Mouse (Mus musculus): ENCODE measurements around the gene Spo11. TPM values are rescaled to one million over a fixed set of nuclear protein-coding genes. Genes with fewer than 3 reads are reported as not detected.

The Spo11 gene
- total and polyA plus RNA-seq, 2 experiments from 2014 or later = 0.18 TPM; not detected in 1

- Histone ChIP-seq H3K36me3 (replicated peaks; ENCODE audit: control insufficient read depth, insufficient read depth, low read length) (peaks cover 28% of the 10 kb centered on the region), H3K9ac (replicated peaks; ENCODE audit: low read depth, low read length) (no peak overlapping the region), H3K4me3 (ENCODE audit: low read depth, low read length) (no peak overlapping the region), H3K27me3 (ENCODE audit: control insufficient read depth, insufficient read depth, low read length) (no peaks in the 10 kb centered on the region), H3K4me1 (ENCODE audit: control insufficient read depth, insufficient read depth) (0 out of 2 replicates have a peak, but pooled peaks cover 3% of the 10 kb centered on the region), H3K9me3 (replicated peaks; ENCODE audit: control insufficient read depth, low read length) (no peaks in the 10 kb centered on the region), H3K27ac (ENCODE audit: low read depth) (peak overlapping the region; percentile 23; the same call in 1 of the 2 replicates), H3K4me2 (ENCODE audit: low read depth, low read length) (no peak overlapping the region)
- ATAC-seq (ENCODE audit: insufficient read depth, low read depth) (no peak), DNase-seq (ENCODE audit: low spot score) (no peak)
- 52% methylated on average over 7 of the region's 7 CpGs for WGBS
- TF ChIP-seq CTCF (IDR thresholded peaks at IDR 0.05; ENCODE audit: low read depth) (no peak), EP300 (IDR thresholded peaks at IDR 0.05; ENCODE audit: low read depth) (no peak)
Observed at GRCm38 (mm10) chr2:173037827-173038607, 60.5 kb downstream of the Spo11 start.

- Histone ChIP-seq H3K4me1 (ENCODE audit: control insufficient read depth, insufficient read depth) (peaks cover 9% of the 10 kb centered on the region), H3K9ac (replicated peaks; ENCODE audit: low read depth, low read length) (no peak overlapping the region), H3K27me3 (ENCODE audit: control insufficient read depth, insufficient read depth, low read length) (no peaks in the 10 kb centered on the region), H3K27ac (ENCODE audit: low read depth) (no peak overlapping the region), H3K4me3 (ENCODE audit: low read depth, low read length) (no peak overlapping the region), H3K9me3 (replicated peaks; ENCODE audit: control insufficient read depth, low read length) (no peaks in the 10 kb centered on the region), H3K4me2 (ENCODE audit: low read depth, low read length) (no peak overlapping the region), H3K36me3 (replicated peaks; ENCODE audit: control insufficient read depth, insufficient read depth, low read length) (peaks cover 18% of the 10 kb centered on the region)
- TF ChIP-seq CTCF (IDR thresholded peaks at IDR 0.05; ENCODE audit: low read depth) = no peak
- no peak for TF ChIP-seq EP300 (IDR thresholded peaks at IDR 0.05; ENCODE audit: low read depth)
- WGBS = 84% methylated on average over 4 of the region's 4 CpGs
- ATAC-seq (ENCODE audit: insufficient read depth, low read depth) (no peak), DNase-seq (ENCODE audit: low spot score) (no peak)
Observed at GRCm38 (mm10) chr2:173039041-173039440, 61.5 kb downstream of the Spo11 start.

GRCm38 (mm10) chr2:173040803-173041202, 63.3 kb downstream of the Spo11 start:
- no peak overlapping the region for H3K4me3 ChIP-seq (ENCODE audit: low read depth, low read length)
- ATAC-seq (ENCODE audit: insufficient read depth, low read depth) = no peak
- DNase-seq (ENCODE audit: low spot score) = no peak
- H3K4me2 ChIP-seq (ENCODE audit: low read depth, low read length) = no peak overlapping the region
- H3K9ac ChIP-seq (replicated peaks; ENCODE audit: low read depth, low read length) = no peak overlapping the region
- no peak overlapping the region for H3K27ac ChIP-seq (ENCODE audit: low read depth)
- TF ChIP-seq CTCF (IDR thresholded peaks at IDR 0.05; ENCODE audit: low read depth) = no peak
- TF ChIP-seq EP300 (IDR thresholded peaks at IDR 0.05; ENCODE audit: low read depth) = no peak
- H3K9me3 ChIP-seq (replicated peaks; ENCODE audit: control insufficient read depth, low read length) = no peaks in the 10 kb centered on the region
- H3K4me1 ChIP-seq (ENCODE audit: control insufficient read depth, insufficient read depth) = peaks cover 21% of the 10 kb centered on the region
- 88% methylated on average over 3 of the region's 3 CpGs for WGBS
- H3K27me3 ChIP-seq (ENCODE audit: control insufficient read depth, insufficient read depth, low read length) = no peaks in the 10 kb centered on the region
- H3K36me3 ChIP-seq (replicated peaks; ENCODE audit: control insufficient read depth, insufficient read depth, low read length) = peaks cover under 1% of the 10 kb centered on the region; the same call in 1 of the 2 replicates

- no peak overlapping the region for H3K27ac ChIP-seq (ENCODE audit: low read depth)
Observed at GRCm38 (mm10) chr2:173041242-173041641, 63.7 kb downstream of the Spo11 start.

GRCm38 (mm10) chr2:173041893-173042292, 64.4 kb downstream of the Spo11 start:
- Histone ChIP-seq H3K4me2 (ENCODE audit: low read depth, low read length) (no peak overlapping the region), H3K4me1 (ENCODE audit: control insufficient read depth, insufficient read depth) (peaks cover 32% of the 10 kb centered on the region), H3K4me3 (ENCODE audit: low read depth, low read length) (no peak overlapping the region), H3K27me3 (ENCODE audit: control insufficient read depth, insufficient read depth, low read length) (no peaks in the 10 kb centered on the region), H3K9ac (replicated peaks; ENCODE audit: low read depth, low read length) (no peak overlapping the region), H3K36me3 (replicated peaks; ENCODE audit: control insufficient read depth, insufficient read depth, low read length) (no peaks in the 10 kb centered on the region), H3K9me3 (replicated peaks; ENCODE audit: control insufficient read depth, low read length) (no peaks in the 10 kb centered on the region), H3K27ac (ENCODE audit: low read depth) (no peak overlapping the region)
- TF ChIP-seq CTCF (IDR thresholded peaks at IDR 0.05; ENCODE audit: low read depth) (no peak), EP300 (IDR thresholded peaks at IDR 0.05; ENCODE audit: low read depth) (no peak)
- ATAC-seq (ENCODE audit: insufficient read depth, low read depth) (no peak), DNase-seq (ENCODE audit: low spot score) (no peak)
- 68% methylated on average over 1 of the region's 1 CpGs for WGBS

More at GRCm38 (mm10) chr2:173041242-173041641, 63.7 kb downstream of the Spo11 start:
- no peak overlapping the region for H3K9ac ChIP-seq (replicated peaks; ENCODE audit: low read depth, low read length)
- no peak for TF ChIP-seq CTCF (IDR thresholded peaks at IDR 0.05; ENCODE audit: low read depth)
- TF ChIP-seq EP300 (IDR thresholded peaks at IDR 0.05; ENCODE audit: low read depth) = no peak
- WGBS = 59% methylated on average over 5 of the region's 5 CpGs
- DNase-seq (ENCODE audit: low spot score) (no peak), ATAC-seq (ENCODE audit: insufficient read depth, low read depth) (no peak)
- no peaks in the 10 kb centered on the region for H3K36me3 ChIP-seq (replicated peaks; ENCODE audit: control insufficient read depth, insufficient read depth, low read length)
- no peak overlapping the region for H3K4me2 ChIP-seq (ENCODE audit: low read depth, low read length)
- H3K9me3 ChIP-seq (replicated peaks; ENCODE audit: control insufficient read depth, low read length) = no peaks in the 10 kb centered on the region
- H3K27me3 ChIP-seq (ENCODE audit: control insufficient read depth, insufficient read depth, low read length) = no peaks in the 10 kb centered on the region
- H3K4me3 ChIP-seq (ENCODE audit: low read depth, low read length) = no peak overlapping the region
- peaks cover 25% of the 10 kb centered on the region for H3K4me1 ChIP-seq (ENCODE audit: control insufficient read depth, insufficient read depth)
